Mouse (Mus musculus): ENCODE measurements around the gene Gm43517. TPM values are rescaled to one million over a fixed set of nuclear protein-coding genes. Genes with fewer than 3 reads are reported as not detected.

Gene Gm43517
- polyA plus RNA-seq, 1 experiment from 2014 or later = 0.05 TPM

- no peak overlapping the region for H3K4me2 ChIP-seq (replicated peaks)
- H3K4me1 ChIP-seq = peaks cover 5% of the 10 kb centered on the region; the same call in 1 of the 2 replicates
- H3K27ac ChIP-seq = no peak overlapping the region
- H3K27me3 ChIP-seq = peaks cover 52% of the 10 kb centered on the region
- H3K4me3 ChIP-seq = no peak overlapping the region
- no peaks in the 10 kb centered on the region for H3K9me3 ChIP-seq
- H3K9ac ChIP-seq = no peak overlapping the region
- no peaks in the 10 kb centered on the region for H3K36me3 ChIP-seq
- WGBS = 31% methylated on average over 4 of the region's 4 CpGs
- ATAC-seq (ENCODE audit: insufficient number of reproducible peaks, insufficient read depth, low FRiP score, low TSS enrichment) = no peak
These were observed 12.6 kb downstream of the Gm43517 start for GRCm38 (mm10) chr12:49397443-49398162.

GRCm38 (mm10) chr12:49398163-49398540 is 13.2 kb downstream of the Gm43517 start:
- peaks cover 5% of the 10 kb centered on the region; the same call in 1 of the 2 replicates for H3K4me1 ChIP-seq
- H3K9me3 ChIP-seq = no peaks in the 10 kb centered on the region
- peaks cover 57% of the 10 kb centered on the region for H3K27me3 ChIP-seq
- no peak for ATAC-seq (ENCODE audit: insufficient number of reproducible peaks, insufficient read depth, low FRiP score, low TSS enrichment)
- no peak overlapping the region for H3K9ac ChIP-seq
- no peak overlapping the region for H3K4me3 ChIP-seq
- H3K27ac ChIP-seq = no peak overlapping the region
- H3K36me3 ChIP-seq = no peaks in the 10 kb centered on the region
- H3K4me2 ChIP-seq (replicated peaks) = no peak overlapping the region

GRCm38 (mm10) chr12:49398636-49399035 is 13.7 kb downstream of the Gm43517 start:
- H3K27me3 ChIP-seq = peaks cover 62% of the 10 kb centered on the region
- no peak overlapping the region for H3K4me3 ChIP-seq
- ATAC-seq (ENCODE audit: insufficient number of reproducible peaks, insufficient read depth, low FRiP score, low TSS enrichment) = no peak
- H3K4me1 ChIP-seq = peaks cover 5% of the 10 kb centered on the region; the same call in 1 of the 2 replicates
- H3K9ac ChIP-seq = no peak overlapping the region
- no peak overlapping the region for H3K4me2 ChIP-seq (replicated peaks)
- H3K9me3 ChIP-seq = no peaks in the 10 kb centered on the region
- 20% methylated on average over 3 of the region's 3 CpGs for WGBS
- H3K27ac ChIP-seq = no peak overlapping the region
- H3K36me3 ChIP-seq = no peaks in the 10 kb centered on the region

GRCm38 (mm10) chr12:49399611-49400010 is 14.6 kb downstream of the Gm43517 start:
- Histone ChIP-seq H3K4me3 (no peak overlapping the region), H3K36me3 (no peaks in the 10 kb centered on the region), H3K27me3 (peaks cover 59% of the 10 kb centered on the region), H3K9ac (no peak overlapping the region), H3K9me3 (no peaks in the 10 kb centered on the region), H3K27ac (no peak overlapping the region), H3K4me1 (peaks cover 5% of the 10 kb centered on the region; the same call in 1 of the 2 replicates), H3K4me2 (replicated peaks) (no peak overlapping the region)
- 4% methylated on average over 1 of the region's 1 CpGs for WGBS
- no peak for ATAC-seq (ENCODE audit: insufficient number of reproducible peaks, insufficient read depth, low FRiP score, low TSS enrichment)

GRCm38 (mm10) chr12:49400036-49400852 is 15.3 kb downstream of the Gm43517 start:
- peaks cover 5% of the 10 kb centered on the region; the same call in 1 of the 2 replicates for H3K4me1 ChIP-seq
- no peak overlapping the region for H3K9ac ChIP-seq
- H3K9me3 ChIP-seq = no peaks in the 10 kb centered on the region
- H3K4me3 ChIP-seq = no peak overlapping the region
- 2% methylated on average over 9 of the region's 9 CpGs for WGBS
- peak overlapping the region; percentile 75; the same call in 1 of the 2 replicates for H3K4me2 ChIP-seq (replicated peaks)
- peaks cover 52% of the 10 kb centered on the region for H3K27me3 ChIP-seq
- no peak for ATAC-seq (ENCODE audit: insufficient number of reproducible peaks, insufficient read depth, low FRiP score, low TSS enrichment)
- H3K36me3 ChIP-seq = no peaks in the 10 kb centered on the region
- H3K27ac ChIP-seq = no peak overlapping the region

- H3K4me1 ChIP-seq = peaks cover 5% of the 10 kb centered on the region; the same call in 1 of the 2 replicates
- ATAC-seq (ENCODE audit: insufficient number of reproducible peaks, insufficient read depth, low FRiP score, low TSS enrichment) = no peak
- peaks cover 51% of the 10 kb centered on the region for H3K27me3 ChIP-seq
- H3K4me2 ChIP-seq (replicated peaks) = peak overlapping the region; percentile 75
- H3K36me3 ChIP-seq = no peaks in the 10 kb centered on the region
- no peak overlapping the region for H3K27ac ChIP-seq
- H3K9me3 ChIP-seq = no peaks in the 10 kb centered on the region
- H3K4me3 ChIP-seq = peak overlapping the region; percentile 37
- H3K9ac ChIP-seq = no peak overlapping the region
- under 1% methylated on average over 8 of the region's 8 CpGs for WGBS
These were observed 15.8 kb downstream of the Gm43517 start for GRCm38 (mm10) chr12:49400853-49401118.

- H3K9me3 ChIP-seq = no peaks in the 10 kb centered on the region
- H3K36me3 ChIP-seq = no peaks in the 10 kb centered on the region
- under 1% methylated on average over 68 of the region's 68 CpGs for WGBS
- peak overlapping the region; percentile 38 for H3K9ac ChIP-seq
- 0 out of 2 replicates have a peak overlapping the region, but pooled peaks have one; percentile 55 for H3K27ac ChIP-seq
- peaks cover 5% of the 10 kb centered on the region; the same call in 1 of the 2 replicates for H3K4me1 ChIP-seq
- peak; percentile 90 for ATAC-seq (ENCODE audit: insufficient number of reproducible peaks, insufficient read depth, low FRiP score, low TSS enrichment)
- H3K4me2 ChIP-seq (replicated peaks) = peak overlapping the region; percentile 75
- peaks cover 51% of the 10 kb centered on the region for H3K27me3 ChIP-seq
- peak overlapping the region; percentile 37 for H3K4me3 ChIP-seq
These were observed 16.3 kb downstream of the Gm43517 start for GRCm38 (mm10) chr12:49401119-49401795.

- ATAC-seq (ENCODE audit: insufficient number of reproducible peaks, insufficient read depth, low FRiP score, low TSS enrichment) = no peak; the same call in 1 of the 2 replicates
- Histone ChIP-seq H3K4me2 (replicated peaks) (peak overlapping the region; percentile 75), H3K4me3 (peak overlapping the region; percentile 37), H3K27ac (0 out of 2 replicates have a peak overlapping the region, but pooled peaks have one; percentile 55), H3K36me3 (no peaks in the 10 kb centered on the region), H3K27me3 (peaks cover 49% of the 10 kb centered on the region), H3K9ac (peak overlapping the region; percentile 38), H3K9me3 (no peaks in the 10 kb centered on the region), H3K4me1 (peaks cover 5% of the 10 kb centered on the region; the same call in 1 of the 2 replicates)
- WGBS = 0% methylated on average over 5 of the region's 5 CpGs
These were observed 16.8 kb downstream of the Gm43517 start for GRCm38 (mm10) chr12:49401796-49402130.

- Histone ChIP-seq H3K27me3 (no peaks in the 10 kb centered on the region), H3K4me1 (no peaks in the 10 kb centered on the region), H3K4me2 (replicated peaks) (no peak overlapping the region), H3K4me3 (no peak overlapping the region), H3K9me3 (no peaks in the 10 kb centered on the region), H3K27ac (no peak overlapping the region), H3K9ac (no peak overlapping the region), H3K36me3 (no peaks in the 10 kb centered on the region)
- WGBS = 77% methylated on average over 2 of the region's 2 CpGs
- ATAC-seq (ENCODE audit: insufficient number of reproducible peaks, insufficient read depth, low FRiP score, low TSS enrichment) = no peak
These were observed 24.9 kb downstream of the Gm43517 start for GRCm38 (mm10) chr12:49409833-49410232.

- no peak overlapping the region for H3K4me2 ChIP-seq (replicated peaks)
- H3K36me3 ChIP-seq = no peaks in the 10 kb centered on the region
- WGBS = 49% methylated on average over 3 of the region's 3 CpGs
- no peaks in the 10 kb centered on the region for H3K4me1 ChIP-seq
- no peak overlapping the region for H3K27ac ChIP-seq
- no peak overlapping the region for H3K9ac ChIP-seq
- no peak overlapping the region for H3K4me3 ChIP-seq
- H3K27me3 ChIP-seq = no peaks in the 10 kb centered on the region
- H3K9me3 ChIP-seq = no peaks in the 10 kb centered on the region
- peak; percentile 35; the same call in 1 of the 2 replicates for ATAC-seq (ENCODE audit: insufficient number of reproducible peaks, insufficient read depth, low FRiP score, low TSS enrichment)
These were observed 33.0 kb downstream of the Gm43517 start for GRCm38 (mm10) chr12:49417963-49418362.
